Comparison of ENCODE assay signal across 9 mouse cellular contexts in the genomic region with DNA sequence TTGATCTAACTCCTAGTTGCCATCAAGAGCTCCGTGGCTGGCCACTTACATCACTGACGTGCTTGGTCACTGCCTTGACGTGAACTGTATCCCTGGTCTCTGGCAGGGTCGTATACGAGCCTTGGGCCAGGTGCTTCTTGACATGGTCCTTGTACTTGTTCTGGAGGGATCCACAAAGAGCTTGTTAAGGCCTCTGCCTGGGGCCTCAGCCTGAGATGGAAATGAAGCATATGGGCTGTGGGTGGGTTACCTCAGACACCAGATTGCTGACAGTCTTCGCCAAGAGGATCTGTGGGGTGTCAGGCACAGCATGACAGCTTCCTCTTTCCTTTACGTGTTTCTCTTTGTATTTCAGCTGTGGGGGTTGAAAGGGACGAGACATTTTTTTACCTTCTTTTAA.
A peak's percentile ranks its signal among the peaks of the same experiment; 100 is the strongest.
DNase-seq lines count a peak whose midpoint lies in the region; ATAC-seq and TF ChIP-seq lines count a peak whose summit lies in the region.
"Had no signal": no experiment of that assay in that cellular context is flagged by ENCODE, and none has a peak within 500 bp of the region (broad histone marks: within the 10 kb centered on the region; RNA-seq: fewer than 3 reads in every experiment).

No protein-coding gene starts in this region.

- H3K27ac ChIP-seq in embryonic facial prominence, embryonic 10.5 days (replicated peaks), result no peak overlapping the region
- H3K27ac ChIP-seq in liver, postnatal 0 days (ENCODE audit: low read depth), result no peak overlapping the region
- H3K27ac ChIP-seq: neural tube, embryonic 13.5 days had no signal

- WGBS in embryonic facial prominence, embryonic 10.5 days, result 83% methylated on average over 8 of the region's 8 CpGs
- 55% methylated on average over 8 of the region's 8 CpGs for WGBS in liver, postnatal 0 days (ENCODE audit: insufficient replicate concordance)

- no peak overlapping the region for H3K4me3 ChIP-seq in embryonic facial prominence, embryonic 10.5 days
- no peak overlapping the region for H3K4me3 ChIP-seq in liver, postnatal 0 days (ENCODE audit: low read depth, low read length)
- H3K4me3 ChIP-seq: neural tube, embryonic 13.5 days had no signal

- H3K4me1 ChIP-seq in embryonic facial prominence, embryonic 10.5 days, result no peaks in the 10 kb centered on the region
- no peaks in the 10 kb centered on the region for H3K4me1 ChIP-seq in liver, postnatal 0 days (ENCODE audit: insufficient read depth)
- H3K4me1 ChIP-seq: neural tube, embryonic 13.5 days had no signal

- no peak overlapping the region for H3K4me2 ChIP-seq in liver, postnatal 0 days (ENCODE audit: low read depth, low read length)
- H3K4me2 ChIP-seq: neural tube, embryonic 13.5 days had no signal

- TF ChIP-seq CTCF in brain, embryonic 14.5 days (IDR thresholded peaks at IDR 0.05; ENCODE audit: borderline replicate concordance, extremely low read depth, insufficient read depth, insufficient read length), result no peak
- TF ChIP-seq CTCF in liver, postnatal 0 days (IDR thresholded peaks at IDR 0.05; ENCODE audit: low read depth), result no peak

- H3K36me3 ChIP-seq in embryonic facial prominence, embryonic 10.5 days (replicated peaks), result no peaks in the 10 kb centered on the region
- H3K36me3 ChIP-seq in liver, postnatal 0 days (replicated peaks; ENCODE audit: insufficient read depth, low read length), result no peaks in the 10 kb centered on the region
- H3K36me3 ChIP-seq: neural tube, embryonic 13.5 days had no signal

- no peak overlapping the region for H3K9ac ChIP-seq in liver, postnatal 0 days (replicated peaks)
- H3K9ac ChIP-seq: neural tube, embryonic 13.5 days had no signal

- ATAC-seq in liver, postnatal 0 days, result no peak

- no peaks in the 10 kb centered on the region for H3K9me3 ChIP-seq in embryonic facial prominence, embryonic 10.5 days
- no peaks in the 10 kb centered on the region for H3K9me3 ChIP-seq in liver, postnatal 0 days (ENCODE audit: low read length)
- H3K9me3 ChIP-seq: neural tube, embryonic 13.5 days had no signal

- no peak for TF ChIP-seq EP300 in liver, postnatal 0 days (IDR thresholded peaks at IDR 0.05; ENCODE audit: low read depth)

- TF ChIP-seq POLR2A in brain, embryonic 14.5 days (IDR thresholded peaks at IDR 0.05; ENCODE audit: borderline replicate concordance, extremely low read depth, insufficient read depth, insufficient read length, poor library complexity, severe bottlenecking), result no peak

- H3K27me3 ChIP-seq in embryonic facial prominence, embryonic 10.5 days (replicated peaks; ENCODE audit: low read depth, poor library complexity, severe bottlenecking), result no peaks in the 10 kb centered on the region
- no peaks in the 10 kb centered on the region for H3K27me3 ChIP-seq in liver, postnatal 0 days (ENCODE audit: insufficient read depth, low read length)
- H3K27me3 ChIP-seq: neural tube, embryonic 13.5 days had no signal

- DNase-seq in brain, embryonic 14.5 days (ENCODE audit: low read depth), result peak; percentile 85
- peak; percentile 97 for DNase-seq in cerebellum, adult 9-11 months
- DNase-seq in layer of hippocampus, postnatal 14 days (ENCODE audit: low spot score in 2 of 2), result peak; percentile 53 to 85
- DNase-seq in right cerebral cortex, postnatal 36 days (ENCODE audit: low spot score in 2 of 2), result peak; percentile 77 to 82
- no peak for DNase-seq in embryonic facial prominence, embryonic 10.5 days (ENCODE audit: low spot score)
- no peak for DNase-seq in lung, postnatal 25 days (ENCODE audit: low spot score)
- DNase-seq in liver, postnatal 0 days, result no peak
- DNase-seq: gastrocnemius, postnatal 25 days had no signal

Comparison
In these comparisons a context has a peak if more than half of its experiments do, and no peak if none do; other contexts are left out.
1. DNase-seq: peak in brain, embryonic 14.5 days (single experiment), cerebellum, adult 9-11 months (single experiment), layer of hippocampus, postnatal 14 days (2 of 2) and right cerebral cortex, postnatal 36 days (2 of 2); none in embryonic facial prominence, embryonic 10.5 days (single experiment), lung, postnatal 25 days (single experiment) and liver, postnatal 0 days (single experiment).